ENCODE assay signal across 12 mouse cellular contexts in the genomic region with DNA sequence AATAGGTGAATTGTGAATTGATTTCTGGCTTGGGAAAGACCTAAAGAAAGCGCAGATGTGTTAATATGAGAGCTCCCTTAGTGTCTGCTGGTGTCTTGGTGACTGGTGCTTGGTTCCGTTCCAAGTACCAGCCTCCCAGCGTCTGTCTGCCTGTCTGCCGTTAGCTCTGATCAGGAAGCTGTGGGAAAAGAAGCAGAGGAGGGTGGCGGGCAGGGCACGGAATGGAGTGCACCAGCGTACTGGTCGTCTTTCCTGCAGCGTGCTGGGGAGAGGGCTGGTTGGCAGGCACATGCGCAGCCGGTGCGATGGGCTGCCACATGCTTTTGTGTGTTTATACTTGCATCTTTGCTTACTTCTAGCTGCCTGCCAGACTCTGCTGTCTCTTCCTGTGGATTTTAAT. TPM values are rescaled to one million over a fixed set of nuclear protein-coding genes. Genes with fewer than 3 reads are reported as not detected.
DNase-seq lines count a peak whose midpoint lies in the region; ATAC-seq lines count a peak whose summit lies in the region.
"Had no signal": no experiment of that assay in that cellular context is flagged by ENCODE, and none has a peak within 500 bp of the region (broad histone marks: within the 10 kb centered on the region; RNA-seq: fewer than 3 reads in every experiment).

No protein-coding gene starts in this region.

- no peak for DNase-seq in cerebellum, adult 11-12 months
- peak; percentile 14 to 25 for DNase-seq in left cerebral cortex, postnatal 14 days (ENCODE audit: low spot score in 2 of 2)
- DNase-seq in left cerebral cortex, postnatal 10 days (ENCODE audit: extremely low spot score in 1 of 2, low spot score in 2 of 2), result no peak
- DNase-seq in layer of hippocampus, postnatal 36 days, result peak; percentile 41 to 55
- no peak for DNase-seq in ovary, postnatal 14 days (ENCODE audit: low spot score)
- DNase-seq in T-cell, adult 2 months (ENCODE audit: low spot score), result no peak
- DNase-seq: adrenal gland, adult 8-10 months; heart, postnatal 36 days had no signal

- ATAC-seq in cerebellum, adult (ENCODE audit: insufficient number of reproducible peaks, low FRiP score, low TSS enrichment), result peak; percentile 52; the same call in 1 of the 2 replicates
- peak; percentile 52 for ATAC-seq in common myeloid progenitor, adult 5-6 weeks (replicated peaks; ENCODE audit: low read depth, poor library complexity, severe bottlenecking)
- ATAC-seq: inflammation-experienced regulatory T-cells, adult 6 months; Patski had no signal

- intact Hi-C loops in left cerebral cortex, postnatal 14 days (cut with DNase I), result no loop called here
- intact Hi-C loops in left cerebral cortex, postnatal 10 days (cut with DNase I), result no loop called here

RNA-seq across cellular contexts. Expression of gene Bora, which starts 14.6 kb away (rescaled TPM):
- 1 to 10 TPM; 2.1 to 2.7 TPM for total RNA-seq in left cerebral cortex, postnatal 14 days (2021)
- total RNA-seq in left cerebral cortex, postnatal 10 days (2021), result 1 to 10 TPM; 3.2 to 3.9 TPM
- total RNA-seq in common myeloid progenitor, adult 5-6 weeks (2017), result 54.0 and 62.4 TPM in 2 replicates
- total RNA-seq in layer of hippocampus, postnatal 36 days (2021), result 1 to 10 TPM; 2.6 to 2.7 TPM

RNA-seq across cellular contexts. Expression of gene Mzt1, which starts 14.7 kb away (rescaled TPM):
- total RNA-seq in left cerebral cortex, postnatal 14 days (2021), result 10 to 100 TPM; 46.3 to 48.3 TPM
- 10 to 100 TPM; 43.0 to 43.1 TPM for total RNA-seq in left cerebral cortex, postnatal 10 days (2021)
- total RNA-seq in common myeloid progenitor, adult 5-6 weeks (2017), result 54.3 and 68.8 TPM in 2 replicates
- 10 to 100 TPM; 70.2 to 71.4 TPM for total RNA-seq in layer of hippocampus, postnatal 36 days (2021)

RNA-seq across cellular contexts. Expression of gene Pibf1, which starts 38.6 kb away (rescaled TPM):
- total RNA-seq in left cerebral cortex, postnatal 14 days (2021), result 10 to 100 TPM; 13.0 to 13.9 TPM
- total RNA-seq in left cerebral cortex, postnatal 10 days (2021), result 10 to 100 TPM; 11.8 to 13.3 TPM
- 49.0 and 54.6 TPM in 2 replicates for total RNA-seq in common myeloid progenitor, adult 5-6 weeks (2017)
- total RNA-seq in layer of hippocampus, postnatal 36 days (2021), result 10 to 100 TPM; 14.3 to 16.2 TPM

RNA-seq across cellular contexts. Expression of gene Dis3, which starts 39.0 kb away (rescaled TPM):
- total RNA-seq in left cerebral cortex, postnatal 14 days (2021), result 10 to 100 TPM; 13.4 to 17.9 TPM
- total RNA-seq in left cerebral cortex, postnatal 10 days (2021), result 10 to 100 TPM; 21.1 to 27.0 TPM
- total RNA-seq in common myeloid progenitor, adult 5-6 weeks (2017), result 51.2 and 75.0 TPM in 2 replicates
- 10 to 100 TPM; 18.6 to 20.4 TPM for total RNA-seq in layer of hippocampus, postnatal 36 days (2021)

Comparison
In these comparisons a context has a peak if more than half of its experiments do, and no peak if none do; other contexts are left out.
1. DNase-seq: peak in left cerebral cortex, postnatal 14 days (2 of 2) and layer of hippocampus, postnatal 36 days (2 of 2); none in cerebellum, adult 11-12 months (single experiment), left cerebral cortex, postnatal 10 days (0 of 2), ovary, postnatal 14 days (single experiment) and T-cell, adult 2 months (single experiment).
2. RNA of gene Bora, which starts 14.6 kb away (total RNA-seq): 54.0 to 62.4 TPM in common myeloid progenitor, adult 5-6 weeks; 3.2 to 3.9 TPM in left cerebral cortex, postnatal 10 days, 2.1 to 2.7 TPM in left cerebral cortex, postnatal 14 days and 2.6 to 2.7 TPM in layer of hippocampus, postnatal 36 days; every median in the first group is over 10 times any median in the second.